In the genomic region with DNA sequence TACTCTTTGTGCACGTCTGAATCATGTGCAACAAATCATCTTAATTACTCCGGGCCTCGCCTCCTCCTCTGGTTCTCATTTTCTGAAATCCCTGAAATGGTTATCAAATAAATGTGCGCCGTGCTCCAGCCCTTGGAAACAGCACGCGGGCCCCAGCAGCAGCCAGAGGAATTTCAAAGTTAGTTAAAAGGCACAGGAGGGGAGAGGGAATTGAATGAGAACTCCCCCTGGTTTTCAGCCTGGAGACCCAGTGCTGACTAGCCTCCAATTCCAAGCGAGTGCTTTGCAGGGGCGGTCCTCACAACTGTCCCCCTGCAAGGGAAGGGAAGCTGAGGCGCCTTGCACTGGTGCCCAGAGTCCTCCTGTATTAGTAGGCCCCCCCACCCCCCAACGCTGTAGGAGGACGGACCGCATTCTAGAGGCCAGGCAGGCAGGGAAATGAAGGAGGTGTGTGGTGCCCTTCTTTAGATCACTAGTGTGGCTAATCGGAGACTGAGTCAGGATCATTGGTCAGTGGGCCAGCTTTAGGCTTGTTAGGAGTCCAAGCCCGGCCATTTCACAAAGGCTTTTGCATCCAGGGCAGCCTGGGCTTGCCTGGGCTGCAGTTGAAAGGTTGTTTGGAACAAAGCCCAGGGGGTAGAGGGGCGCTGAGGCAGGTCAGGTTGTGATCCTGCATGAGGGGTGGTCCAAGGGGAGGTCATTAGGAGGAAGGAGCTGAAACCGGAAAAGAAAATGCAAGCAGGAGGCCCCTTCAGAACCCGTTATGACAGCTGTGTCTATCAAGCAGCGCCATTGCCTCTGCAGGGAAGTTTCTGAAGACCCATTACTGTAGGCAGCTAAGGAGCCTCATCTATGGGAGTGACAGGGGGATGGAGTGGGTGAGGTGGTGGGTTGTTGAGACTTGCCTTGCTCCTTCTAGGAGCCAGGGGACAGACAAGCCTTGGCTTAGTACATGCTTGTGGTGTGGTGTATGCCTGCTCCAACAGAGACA, we compare ENCODE assay signal across 8 mouse cellular contexts.
DNase-seq lines count a peak whose midpoint lies in the region; ATAC-seq and TF ChIP-seq lines count a peak whose summit lies in the region.

No protein-coding gene starts in this region.

- H3K9ac ChIP-seq in liver, embryonic 12.5 days: no peak overlapping the region
- H3K9ac ChIP-seq in liver, postnatal 0 days (replicated peaks): no peak overlapping the region
- H3K9ac ChIP-seq in forebrain, embryonic 11.5 days (ENCODE audit: low read length): peak overlapping the region; percentile 37
- H3K9ac ChIP-seq in intestine, embryonic 14.5 days (ENCODE audit: low read length): no peak overlapping the region
- no peak overlapping the region for H3K9ac ChIP-seq in neural tube, embryonic 14.5 days (replicated peaks; ENCODE audit: low read depth, low read length)

- peak overlapping the region; percentile 32; the same call in 1 of the 2 replicates for H3K4me2 ChIP-seq in liver, embryonic 12.5 days
- no peak overlapping the region for H3K4me2 ChIP-seq in liver, postnatal 0 days (ENCODE audit: low read depth, low read length)
- H3K4me2 ChIP-seq in forebrain, embryonic 11.5 days (ENCODE audit: low read depth, low read length, severe bottlenecking): peak overlapping the region; percentile 42
- peak overlapping the region; percentile 35 for H3K4me2 ChIP-seq in intestine, embryonic 14.5 days (ENCODE audit: low read length)
- H3K4me2 ChIP-seq in neural tube, embryonic 14.5 days (ENCODE audit: low read depth, low read length): peak overlapping the region; percentile 37

- 27% methylated on average over 19 of the region's 19 CpGs for WGBS in liver, embryonic 12.5 days (ENCODE audit: insufficient replicate concordance)
- WGBS in liver, postnatal 0 days (ENCODE audit: insufficient replicate concordance): 35% methylated on average over 19 of the region's 19 CpGs
- WGBS in forebrain, embryonic 11.5 days: 5% methylated on average over 19 of the region's 19 CpGs
- 24% methylated on average over 19 of the region's 19 CpGs for WGBS in intestine, embryonic 14.5 days
- WGBS in neural tube, embryonic 14.5 days: 8% methylated on average over 19 of the region's 19 CpGs

- no peak for TF ChIP-seq EP300 in liver, postnatal 0 days (IDR thresholded peaks at IDR 0.05; ENCODE audit: low read depth)

- H3K36me3 ChIP-seq in liver, embryonic 12.5 days: no peaks in the 10 kb centered on the region
- H3K36me3 ChIP-seq in liver, postnatal 0 days (replicated peaks; ENCODE audit: insufficient read depth, low read length): no peaks in the 10 kb centered on the region
- H3K36me3 ChIP-seq in forebrain, embryonic 11.5 days (ENCODE audit: control insufficient read depth, insufficient read depth, low read length): no peaks in the 10 kb centered on the region
- H3K36me3 ChIP-seq in intestine, embryonic 14.5 days (ENCODE audit: control insufficient read depth, insufficient read depth, low read length): no peaks in the 10 kb centered on the region
- H3K36me3 ChIP-seq in neural tube, embryonic 14.5 days (ENCODE audit: control insufficient read depth, insufficient read depth, low read length): no peaks in the 10 kb centered on the region

- no peaks in the 10 kb centered on the region for H3K4me1 ChIP-seq in liver, embryonic 12.5 days
- H3K4me1 ChIP-seq in liver, postnatal 0 days (ENCODE audit: insufficient read depth): no peaks in the 10 kb centered on the region
- H3K4me1 ChIP-seq in forebrain, embryonic 11.5 days (replicated peaks; ENCODE audit: control insufficient read depth, insufficient read depth, low read length): peaks cover 10% of the 10 kb centered on the region
- 0 out of 2 replicates have a peak, but pooled peaks cover 4% of the 10 kb centered on the region for H3K4me1 ChIP-seq in intestine, embryonic 14.5 days (replicated peaks; ENCODE audit: control insufficient read depth, insufficient read depth, low read length)
- peaks cover 9% of the 10 kb centered on the region for H3K4me1 ChIP-seq in neural tube, embryonic 14.5 days (ENCODE audit: control insufficient read depth, insufficient read depth, low read length)

- ATAC-seq in liver, embryonic 12.5 days: no peak
- no peak for ATAC-seq in liver, postnatal 0 days
- peak; percentile 71 for ATAC-seq in forebrain, embryonic 11.5 days (replicated peaks; ENCODE audit: low FRiP score)
- peak; percentile 43; the same call in 1 of the 2 replicates for ATAC-seq in intestine, embryonic 14.5 days (replicated peaks; ENCODE audit: low FRiP score, low TSS enrichment, low read depth)
- ATAC-seq in neural tube, embryonic 14.5 days (ENCODE audit: low read depth): peak; percentile 79; the same call in 1 of the 2 replicates
- no peak for ATAC-seq in erythroid progenitor cell, adult 5-6 weeks (replicated peaks; ENCODE audit: low FRiP score, poor library complexity, severe bottlenecking)

- H3K4me3 ChIP-seq in liver, embryonic 12.5 days: no peak overlapping the region
- no peak overlapping the region for H3K4me3 ChIP-seq in liver, postnatal 0 days (ENCODE audit: low read depth, low read length)
- H3K4me3 ChIP-seq in forebrain, embryonic 11.5 days (ENCODE audit: low read depth, low read length): no peak overlapping the region
- H3K4me3 ChIP-seq in intestine, embryonic 14.5 days (ENCODE audit: low read depth, low read length): 0 out of 2 replicates have a peak overlapping the region, but pooled peaks have one; percentile 12
- no peak overlapping the region for H3K4me3 ChIP-seq in neural tube, embryonic 14.5 days (ENCODE audit: low read depth, low read length)

- no peaks in the 10 kb centered on the region for H3K27me3 ChIP-seq in liver, embryonic 12.5 days (replicated peaks)
- no peaks in the 10 kb centered on the region for H3K27me3 ChIP-seq in liver, postnatal 0 days (ENCODE audit: insufficient read depth, low read length)
- no peaks in the 10 kb centered on the region for H3K27me3 ChIP-seq in forebrain, embryonic 11.5 days (ENCODE audit: control insufficient read depth, insufficient read depth, low read length)
- no peaks in the 10 kb centered on the region for H3K27me3 ChIP-seq in intestine, embryonic 14.5 days (replicated peaks; ENCODE audit: control insufficient read depth, insufficient read depth, low read length)
- no peaks in the 10 kb centered on the region for H3K27me3 ChIP-seq in neural tube, embryonic 14.5 days (ENCODE audit: control insufficient read depth, insufficient read depth, low read length)

- no peak for DNase-seq in liver, postnatal 0 days
- peak; percentile 71 for DNase-seq in forebrain, embryonic 11.5 days (ENCODE audit: low spot score)
- peak; percentile 62 for DNase-seq in intestine, embryonic 14.5 days (ENCODE audit: low spot score)
- no peak for DNase-seq in cerebellum, adult 8-10 months
- DNase-seq in gastrocnemius, postnatal 10 days: no peak

- no peaks in the 10 kb centered on the region for H3K9me3 ChIP-seq in liver, embryonic 12.5 days (replicated peaks)
- no peaks in the 10 kb centered on the region for H3K9me3 ChIP-seq in liver, postnatal 0 days (ENCODE audit: low read length)
- H3K9me3 ChIP-seq in forebrain, embryonic 11.5 days (ENCODE audit: control insufficient read depth, low read length): no peaks in the 10 kb centered on the region
- H3K9me3 ChIP-seq in intestine, embryonic 14.5 days (ENCODE audit: control insufficient read depth, low read length): no peaks in the 10 kb centered on the region
- no peaks in the 10 kb centered on the region for H3K9me3 ChIP-seq in neural tube, embryonic 14.5 days (ENCODE audit: control insufficient read depth, low read length)

- H3K27ac ChIP-seq in liver, embryonic 12.5 days: no peak overlapping the region
- H3K27ac ChIP-seq in liver, postnatal 0 days (ENCODE audit: low read depth): no peak overlapping the region
- peak overlapping the region; percentile 64 for H3K27ac ChIP-seq in forebrain, embryonic 11.5 days (ENCODE audit: low read depth, low read length)
- H3K27ac ChIP-seq in intestine, embryonic 14.5 days (ENCODE audit: low read depth): no peak overlapping the region
- no peak overlapping the region; the same call in 1 of the 2 replicates for H3K27ac ChIP-seq in neural tube, embryonic 14.5 days (ENCODE audit: low read depth, low read length)

- TF ChIP-seq CTCF in liver, postnatal 0 days (IDR thresholded peaks at IDR 0.05; ENCODE audit: low read depth): no peak

Comparison
In these comparisons a context has a peak if more than half of its experiments do, and no peak if none do; other contexts are left out.
1. ATAC-seq: peak in forebrain, embryonic 11.5 days (single experiment), intestine, embryonic 14.5 days (single experiment) and neural tube, embryonic 14.5 days (single experiment); none in liver, embryonic 12.5 days (single experiment), liver, postnatal 0 days (single experiment) and erythroid progenitor cell, adult 5-6 weeks (single experiment).
2. DNase-seq: peak in forebrain, embryonic 11.5 days (single experiment) and intestine, embryonic 14.5 days (single experiment); none in liver, postnatal 0 days (single experiment), cerebellum, adult 8-10 months (single experiment) and gastrocnemius, postnatal 10 days (single experiment).